Mouse (Mus musculus): ENCODE measurements at regions not wholly inside any gene's neighbourhood (a gene's known extent, or its start where the extent isn't known, plus 50 kb on each side); places are given as distances from the start of the nearest gene placed in this dataset.
A peak's percentile ranks its signal among the peaks of the same experiment; 100 is the strongest.

DNA sequence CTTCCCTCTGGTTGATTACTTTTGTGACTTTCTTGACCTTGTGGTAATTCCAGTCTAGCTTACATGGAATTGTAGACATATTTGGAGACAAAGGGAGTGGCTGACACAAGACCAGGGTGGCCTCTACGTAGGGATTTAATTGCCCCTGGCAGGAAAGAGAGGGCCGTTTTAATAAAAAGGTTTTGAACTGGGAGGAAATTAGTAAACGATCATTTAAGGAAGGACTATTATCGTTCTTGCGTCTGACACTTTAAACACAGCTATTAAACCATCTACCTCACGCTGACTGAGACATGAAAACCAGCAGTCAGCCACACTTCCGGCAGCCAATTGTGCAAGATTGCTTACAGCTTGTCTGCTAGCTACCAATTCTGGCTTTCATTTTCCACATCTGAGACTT lies 197.1 kb upstream of the Tas2r119 start:
- Histone ChIP-seq H3K36me3 (ENCODE audit: control insufficient read depth, insufficient read depth, low read length) (no peaks in the 10 kb centered on the region), H3K27ac (replicated peaks; ENCODE audit: low read depth, low read length) (no peak overlapping the region), H3K9me3 (ENCODE audit: control insufficient read depth, low read length) (no peaks in the 10 kb centered on the region), H3K9ac (replicated peaks; ENCODE audit: low read length) (no peak overlapping the region), H3K4me2 (ENCODE audit: low read length) (no peak overlapping the region), H3K4me1 (ENCODE audit: control insufficient read depth, insufficient read depth, low read length) (no peaks in the 10 kb centered on the region), H3K27me3 (ENCODE audit: control insufficient read depth, insufficient read depth, low read length) (no peaks in the 10 kb centered on the region), H3K4me3 (replicated peaks; ENCODE audit: low read depth, low read length) (no peak overlapping the region)
- 80% methylated on average over 7 of the region's 7 CpGs for WGBS
- ATAC-seq (ENCODE audit: low FRiP score, low TSS enrichment) (no peak), DNase-seq (no peak)

DNA sequence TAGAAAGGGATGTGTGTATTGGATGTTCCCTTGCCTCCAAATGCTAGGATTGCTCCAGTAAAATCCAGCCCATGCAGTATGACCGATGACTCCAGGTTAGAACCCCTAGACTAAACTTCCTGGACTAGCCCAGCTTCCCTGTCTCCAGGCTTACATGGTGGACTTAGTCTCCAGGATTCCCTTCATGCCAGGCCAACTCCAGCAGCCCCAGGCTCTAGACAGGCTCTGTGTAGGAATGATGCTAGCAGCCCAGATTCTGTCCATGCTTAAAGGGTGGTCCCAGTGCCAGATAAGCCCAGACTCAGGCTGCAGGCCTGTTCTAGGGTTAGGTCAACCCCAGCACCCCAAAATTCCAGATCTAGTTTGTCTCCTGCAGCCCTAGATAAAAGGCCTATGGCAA lies 196.3 kb upstream of the Tas2r119 start:
- H3K27me3 ChIP-seq (ENCODE audit: control insufficient read depth, insufficient read depth, low read length): no peaks in the 10 kb centered on the region
- H3K9me3 ChIP-seq (ENCODE audit: control insufficient read depth, low read length): no peaks in the 10 kb centered on the region
- H3K4me3 ChIP-seq (replicated peaks; ENCODE audit: low read depth, low read length): no peak overlapping the region
- no peak for DNase-seq
- WGBS: 97% methylated on average over 1 of the region's 1 CpGs
- no peak overlapping the region for H3K9ac ChIP-seq (replicated peaks; ENCODE audit: low read length)
- no peak overlapping the region for H3K27ac ChIP-seq (replicated peaks; ENCODE audit: low read depth, low read length)
- H3K4me1 ChIP-seq (ENCODE audit: control insufficient read depth, insufficient read depth, low read length): no peaks in the 10 kb centered on the region
- H3K4me2 ChIP-seq (ENCODE audit: low read length): no peak overlapping the region
- ATAC-seq (ENCODE audit: low FRiP score, low TSS enrichment): no peak
- no peaks in the 10 kb centered on the region for H3K36me3 ChIP-seq (ENCODE audit: control insufficient read depth, insufficient read depth, low read length)

GRCm38 (mm10) chr15:31987291-31987690 lies 189.8 kb upstream of the Tas2r119 start:
- no peak overlapping the region for H3K9ac ChIP-seq (replicated peaks; ENCODE audit: low read length)
- ATAC-seq (ENCODE audit: low FRiP score, low TSS enrichment): no peak
- H3K4me1 ChIP-seq (ENCODE audit: control insufficient read depth, insufficient read depth, low read length): no peaks in the 10 kb centered on the region
- H3K4me3 ChIP-seq (replicated peaks; ENCODE audit: low read depth, low read length): no peak overlapping the region
- no peaks in the 10 kb centered on the region for H3K36me3 ChIP-seq (ENCODE audit: control insufficient read depth, insufficient read depth, low read length)
- H3K27me3 ChIP-seq (ENCODE audit: control insufficient read depth, insufficient read depth, low read length): no peaks in the 10 kb centered on the region
- H3K27ac ChIP-seq (replicated peaks; ENCODE audit: low read depth, low read length): no peak overlapping the region
- no peaks in the 10 kb centered on the region for H3K9me3 ChIP-seq (ENCODE audit: control insufficient read depth, low read length)
- DNase-seq: no peak
- 79% methylated on average over 3 of the region's 3 CpGs for WGBS
- H3K4me2 ChIP-seq (ENCODE audit: low read length): no peak overlapping the region

- no peaks in the 10 kb centered on the region for H3K27me3 ChIP-seq (ENCODE audit: control insufficient read depth, insufficient read depth, low read length)
- ATAC-seq (ENCODE audit: low FRiP score, low TSS enrichment) (no peak), DNase-seq (peak; percentile 5)
- H3K4me1 ChIP-seq (ENCODE audit: control insufficient read depth, insufficient read depth, low read length): no peaks in the 10 kb centered on the region
- H3K36me3 ChIP-seq (ENCODE audit: control insufficient read depth, insufficient read depth, low read length): no peaks in the 10 kb centered on the region
- no peak overlapping the region for H3K9ac ChIP-seq (replicated peaks; ENCODE audit: low read length)
- H3K9me3 ChIP-seq (ENCODE audit: control insufficient read depth, low read length): no peaks in the 10 kb centered on the region
- no peak overlapping the region for H3K4me3 ChIP-seq (replicated peaks; ENCODE audit: low read depth, low read length)
- H3K4me2 ChIP-seq (ENCODE audit: low read length): no peak overlapping the region
- WGBS: 76% methylated on average over 2 of the region's 2 CpGs
- H3K27ac ChIP-seq (replicated peaks; ENCODE audit: low read depth, low read length): no peak overlapping the region
Observed at GRCm38 (mm10) chr15:31989093-31989492, 188.0 kb upstream of the Tas2r119 start.

DNA sequence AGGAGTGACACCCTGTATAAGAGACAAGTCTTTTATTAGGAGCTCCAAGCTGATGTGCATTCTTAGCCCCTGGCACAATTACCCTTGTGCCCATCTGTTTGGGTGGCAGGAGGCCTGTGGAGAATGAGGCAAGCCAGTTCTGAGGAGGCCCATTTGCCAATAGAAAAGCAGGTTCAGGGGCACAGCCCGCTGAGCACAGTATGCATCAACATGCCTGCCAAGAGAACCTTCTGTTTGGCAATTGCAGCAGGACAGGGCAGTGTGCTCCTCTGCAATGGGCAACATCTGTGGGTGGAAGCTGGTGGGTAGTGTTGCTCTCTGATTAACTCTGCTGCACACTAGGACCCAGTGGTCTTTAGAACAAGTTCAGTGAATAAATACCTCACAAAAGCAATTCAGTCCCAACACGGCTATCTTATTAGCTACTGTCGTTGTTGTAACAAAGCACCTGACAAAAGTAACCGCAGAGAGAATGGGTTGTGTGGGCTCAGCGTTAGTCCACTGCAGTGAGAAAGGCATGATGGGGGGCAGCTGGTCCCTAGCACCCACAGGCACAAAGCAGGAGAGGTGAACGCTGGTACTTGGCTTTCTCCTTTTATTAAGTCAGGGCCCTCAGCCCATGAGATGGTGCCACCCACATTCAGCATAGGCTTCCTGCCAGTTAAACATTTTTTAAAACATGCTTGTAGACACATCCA lies 187.3 kb upstream of the Tas2r119 start:
- Histone ChIP-seq H3K9ac (replicated peaks; ENCODE audit: low read length) (no peak overlapping the region), H3K27ac (replicated peaks; ENCODE audit: low read depth, low read length) (no peak overlapping the region), H3K27me3 (ENCODE audit: control insufficient read depth, insufficient read depth, low read length) (no peaks in the 10 kb centered on the region), H3K4me3 (replicated peaks; ENCODE audit: low read depth, low read length) (no peak overlapping the region), H3K4me1 (ENCODE audit: control insufficient read depth, insufficient read depth, low read length) (no peaks in the 10 kb centered on the region), H3K9me3 (ENCODE audit: control insufficient read depth, low read length) (no peaks in the 10 kb centered on the region), H3K4me2 (ENCODE audit: low read length) (no peak overlapping the region), H3K36me3 (ENCODE audit: control insufficient read depth, insufficient read depth, low read length) (no peaks in the 10 kb centered on the region)
- WGBS: 64% methylated on average over 6 of the region's 6 CpGs
- ATAC-seq (ENCODE audit: low FRiP score, low TSS enrichment): peak; percentile 50
- DNase-seq: peak; percentile 41

DNA sequence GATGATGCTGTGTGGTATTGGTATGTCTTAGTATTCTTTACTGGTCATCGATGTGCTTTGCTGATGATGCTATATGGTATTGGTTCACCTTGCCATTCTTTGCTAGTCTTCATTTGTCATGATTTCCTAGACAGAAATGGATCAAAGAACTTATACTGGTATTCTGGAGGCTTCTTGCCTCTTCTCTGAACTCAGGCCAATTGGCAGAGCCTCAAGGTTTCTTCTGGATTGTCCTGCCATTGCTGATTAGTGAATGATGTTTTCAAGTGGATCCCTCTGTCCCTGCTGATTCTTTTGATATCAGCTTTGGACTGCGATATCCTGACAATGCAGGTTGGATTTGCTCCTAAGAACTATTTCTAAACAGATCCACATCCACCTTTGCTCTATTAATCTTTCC lies 179.1 kb upstream of the Tas2r119 start:
- Histone ChIP-seq H3K27ac (replicated peaks; ENCODE audit: low read depth, low read length) (no peak overlapping the region), H3K27me3 (ENCODE audit: control insufficient read depth, insufficient read depth, low read length) (no peaks in the 10 kb centered on the region), H3K4me2 (ENCODE audit: low read length) (no peak overlapping the region), H3K4me3 (replicated peaks; ENCODE audit: low read depth, low read length) (no peak overlapping the region), H3K9me3 (ENCODE audit: control insufficient read depth, low read length) (no peaks in the 10 kb centered on the region), H3K4me1 (ENCODE audit: control insufficient read depth, insufficient read depth, low read length) (peaks cover under 1% of the 10 kb centered on the region; the same call in 1 of the 2 replicates), H3K9ac (replicated peaks; ENCODE audit: low read length) (no peak overlapping the region), H3K36me3 (ENCODE audit: control insufficient read depth, insufficient read depth, low read length) (no peaks in the 10 kb centered on the region)
- ATAC-seq (ENCODE audit: low FRiP score, low TSS enrichment) (no peak), DNase-seq (no peak)
- WGBS: 89% methylated on average over 2 of the region's 2 CpGs

- no peak for ATAC-seq (ENCODE audit: low FRiP score, low TSS enrichment)
- no peak for DNase-seq
Observed at GRCm38 (mm10) chr15:31999553-31999952, 177.5 kb upstream of the Tas2r119 start.

GRCm38 (mm10) chr15:32002950-32003422 lies 174.1 kb upstream of the Tas2r119 start:
- no peak overlapping the region for H3K27ac ChIP-seq (replicated peaks; ENCODE audit: low read depth, low read length)
- WGBS: 19% methylated on average over 2 of the region's 2 CpGs
- no peaks in the 10 kb centered on the region for H3K9me3 ChIP-seq (ENCODE audit: control insufficient read depth, low read length)
- H3K9ac ChIP-seq (replicated peaks; ENCODE audit: low read length): no peak overlapping the region
- H3K4me2 ChIP-seq (ENCODE audit: low read length): no peak overlapping the region
- H3K36me3 ChIP-seq (ENCODE audit: control insufficient read depth, insufficient read depth, low read length): no peaks in the 10 kb centered on the region
- ATAC-seq (ENCODE audit: low FRiP score, low TSS enrichment) (peak; percentile 84), DNase-seq (peak; percentile 45)
- no peak overlapping the region for H3K4me3 ChIP-seq (replicated peaks; ENCODE audit: low read depth, low read length)
- H3K4me1 ChIP-seq (ENCODE audit: control insufficient read depth, insufficient read depth, low read length): peaks cover 12% of the 10 kb centered on the region; the same call in 1 of the 2 replicates
- H3K27me3 ChIP-seq (ENCODE audit: control insufficient read depth, insufficient read depth, low read length): no peaks in the 10 kb centered on the region

More at GRCm38 (mm10) chr15:31999553-31999952, 177.5 kb upstream of the Tas2r119 start:
- peaks cover 12% of the 10 kb centered on the region; the same call in 1 of the 2 replicates for H3K4me1 ChIP-seq (ENCODE audit: control insufficient read depth, insufficient read depth, low read length)
- no peaks in the 10 kb centered on the region for H3K27me3 ChIP-seq (ENCODE audit: control insufficient read depth, insufficient read depth, low read length)
- H3K9ac ChIP-seq (replicated peaks; ENCODE audit: low read length): no peak overlapping the region
- H3K4me2 ChIP-seq (ENCODE audit: low read length): no peak overlapping the region
- H3K36me3 ChIP-seq (ENCODE audit: control insufficient read depth, insufficient read depth, low read length): no peaks in the 10 kb centered on the region
- H3K9me3 ChIP-seq (ENCODE audit: control insufficient read depth, low read length): no peaks in the 10 kb centered on the region
- H3K27ac ChIP-seq (replicated peaks; ENCODE audit: low read depth, low read length): no peak overlapping the region
- H3K4me3 ChIP-seq (replicated peaks; ENCODE audit: low read depth, low read length): no peak overlapping the region
- WGBS: 88% methylated on average over 5 of the region's 5 CpGs

- WGBS: 6% methylated on average over 5 of the region's 6 CpGs
- ATAC-seq (ENCODE audit: low FRiP score, low TSS enrichment) (peak; percentile 28; the same call in 1 of the 2 replicates), DNase-seq (no peak)
- peaks cover 12% of the 10 kb centered on the region; the same call in 1 of the 2 replicates for H3K4me1 ChIP-seq (ENCODE audit: control insufficient read depth, insufficient read depth, low read length)
- no peak overlapping the region for H3K27ac ChIP-seq (replicated peaks; ENCODE audit: low read depth, low read length)
- H3K4me2 ChIP-seq (ENCODE audit: low read length): no peak overlapping the region
- H3K9ac ChIP-seq (replicated peaks; ENCODE audit: low read length): no peak overlapping the region
- no peaks in the 10 kb centered on the region for H3K9me3 ChIP-seq (ENCODE audit: control insufficient read depth, low read length)
- no peaks in the 10 kb centered on the region for H3K36me3 ChIP-seq (ENCODE audit: control insufficient read depth, insufficient read depth, low read length)
- H3K27me3 ChIP-seq (ENCODE audit: control insufficient read depth, insufficient read depth, low read length): no peaks in the 10 kb centered on the region
- no peak overlapping the region for H3K4me3 ChIP-seq (replicated peaks; ENCODE audit: low read depth, low read length)
Observed at GRCm38 (mm10) chr15:32003489-32003888, 173.6 kb upstream of the Tas2r119 start.
